Mouse (Mus musculus): ENCODE data around the gene Grcc10. TPM values are rescaled to one million over a fixed set of nuclear protein-coding genes. Genes with fewer than 3 reads are reported as not detected.

The Grcc10 gene
- polyA plus RNA-seq, 1 experiment = 329 TPM

DNA sequence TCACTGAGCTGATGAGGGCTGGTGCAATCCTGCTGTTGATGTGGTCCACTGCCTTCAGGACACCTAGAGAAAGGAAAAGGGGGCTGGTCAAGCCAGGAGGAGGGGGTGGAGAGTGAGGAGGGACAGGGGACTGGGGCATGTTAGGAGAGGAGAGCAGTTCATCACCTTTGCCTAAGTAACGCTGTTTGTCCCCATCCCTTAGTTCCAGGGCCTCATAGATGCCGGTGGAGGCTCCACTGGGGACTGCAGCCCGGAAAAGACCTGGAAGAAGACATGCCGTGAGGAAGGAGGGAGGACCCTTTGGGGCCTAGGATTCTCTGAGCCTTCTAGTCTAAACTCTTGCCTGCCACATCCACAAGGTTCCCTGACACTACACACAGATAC, 26.4 kb upstream of the Grcc10 start:
- 6% methylated on average over 4 of the region's 4 CpGs for WGBS
- Histone ChIP-seq H3K4me1 (ENCODE audit: control insufficient read depth, insufficient read depth, low read length) (peaks cover 27% of the 10 kb centered on the region), H3K27ac (ENCODE audit: insufficient read depth, low read length) (peak overlapping the region; percentile 99), H3K4me3 (replicated peaks; ENCODE audit: insufficient read depth, low read depth, low read length) (peak overlapping the region; percentile 90), H3K27me3 (ENCODE audit: control insufficient read depth, insufficient read depth, low read length) (no peaks in the 10 kb centered on the region)
- DNase-seq = no peak
- TF ChIP-seq POLR2A (IDR thresholded peaks at IDR 0.05; ENCODE audit: borderline replicate concordance, insufficient read depth, low read length) (no peak), CTCF (IDR thresholded peaks at IDR 0.05; ENCODE audit: borderline replicate concordance, insufficient read depth, low read depth, low read length) (no peak)

- H3K4me1 ChIP-seq (ENCODE audit: control insufficient read depth, insufficient read depth, low read length) = peaks cover 27% of the 10 kb centered on the region
- whole genome bisulfite sequencing = 67% methylated on average over 7 of the region's 7 CpGs
- DNase-seq = no peak
- H3K4me3 ChIP-seq (replicated peaks; ENCODE audit: insufficient read depth, low read depth, low read length) = no peak overlapping the region
- H3K27ac ChIP-seq (ENCODE audit: insufficient read depth, low read length) = no peak overlapping the region
- TF ChIP-seq CTCF (IDR thresholded peaks at IDR 0.05; ENCODE audit: borderline replicate concordance, insufficient read depth, low read depth, low read length) (no peak), POLR2A (IDR thresholded peaks at IDR 0.05; ENCODE audit: borderline replicate concordance, insufficient read depth, low read length) (no peak)
- no peaks in the 10 kb centered on the region for H3K27me3 ChIP-seq (ENCODE audit: control insufficient read depth, insufficient read depth, low read length)
These were observed 24.8 kb upstream of the Grcc10 start for GRCm38 (mm10) chr6:124765951-124766350.

DNA sequence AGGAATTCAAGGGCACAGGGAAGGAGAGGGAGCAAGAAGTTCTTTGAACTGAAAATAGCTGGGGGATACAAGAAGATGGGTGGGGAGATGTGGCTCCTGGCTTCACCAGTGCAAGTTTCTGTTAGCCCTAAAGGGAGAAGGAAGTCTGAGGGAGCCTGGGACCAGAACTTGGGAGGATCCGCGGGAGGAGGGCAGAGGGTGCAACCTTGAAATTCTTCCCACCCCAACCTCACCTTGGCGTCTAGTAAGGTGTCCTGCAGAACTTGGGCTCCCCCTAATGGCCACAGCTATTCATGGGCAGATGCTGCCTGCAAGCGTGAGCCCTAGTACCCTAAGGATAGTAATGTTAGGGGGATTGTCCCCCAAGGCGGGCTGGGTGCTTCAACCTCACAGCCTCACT, 18.1 kb upstream of the Grcc10 start:
- Histone ChIP-seq H3K27ac (ENCODE audit: insufficient read depth, low read length) (peak overlapping the region; percentile 31; the same call in 1 of the 2 replicates), H3K4me1 (ENCODE audit: control insufficient read depth, insufficient read depth, low read length) (peaks cover 12% of the 10 kb centered on the region), H3K4me3 (replicated peaks; ENCODE audit: insufficient read depth, low read depth, low read length) (peak overlapping the region; percentile 0), H3K27me3 (ENCODE audit: control insufficient read depth, insufficient read depth, low read length) (no peaks in the 10 kb centered on the region)
- DNase-seq = peak; percentile 85 to 86
- TF ChIP-seq CTCF (IDR thresholded peaks at IDR 0.05; ENCODE audit: borderline replicate concordance, insufficient read depth, low read depth, low read length) = peak; percentile 92
- peak; percentile 40; the same call in 1 of the 2 replicates for TF ChIP-seq POLR2A (IDR thresholded peaks at IDR 0.05; ENCODE audit: borderline replicate concordance, insufficient read depth, low read length)
- whole genome bisulfite sequencing = 3% methylated on average over 5 of the region's 5 CpGs

- H3K27ac ChIP-seq (ENCODE audit: insufficient read depth, low read length) = peak overlapping the region; percentile 96; the same call in 1 of the 2 replicates
- TF ChIP-seq POLR2A (IDR thresholded peaks at IDR 0.05; ENCODE audit: borderline replicate concordance, insufficient read depth, low read length) = no peak
- TF ChIP-seq CTCF (IDR thresholded peaks at IDR 0.05; ENCODE audit: borderline replicate concordance, insufficient read depth, low read depth, low read length) = no peak
- H3K27me3 ChIP-seq (ENCODE audit: control insufficient read depth, insufficient read depth, low read length) = no peaks in the 10 kb centered on the region
- H3K4me1 ChIP-seq (ENCODE audit: control insufficient read depth, insufficient read depth, low read length) = peaks cover 12% of the 10 kb centered on the region
- no peak overlapping the region for H3K4me3 ChIP-seq (replicated peaks; ENCODE audit: insufficient read depth, low read depth, low read length)
- DNase-seq = peak; percentile 22 to 37
- 24% methylated on average over 2 of the region's 2 CpGs for WGBS
These were observed 17.7 kb upstream of the Grcc10 start for GRCm38 (mm10) chr6:124758849-124759232.

- no peaks in the 10 kb centered on the region for H3K27me3 ChIP-seq (ENCODE audit: control insufficient read depth, insufficient read depth, low read length)
- H3K4me3 ChIP-seq (replicated peaks; ENCODE audit: insufficient read depth, low read depth, low read length) = peak overlapping the region; percentile 95
- peaks cover 7% of the 10 kb centered on the region for H3K4me1 ChIP-seq (ENCODE audit: control insufficient read depth, insufficient read depth, low read length)
- 6% methylated on average over 5 of the region's 5 CpGs for WGBS
- no peak for TF ChIP-seq CTCF (IDR thresholded peaks at IDR 0.05; ENCODE audit: borderline replicate concordance, insufficient read depth, low read depth, low read length)
- TF ChIP-seq POLR2A (IDR thresholded peaks at IDR 0.05; ENCODE audit: borderline replicate concordance, insufficient read depth, low read length) = peak; percentile 32; the same call in 1 of the 2 replicates
- DNase-seq = peak; percentile 80 to 85
- peak overlapping the region; percentile 96 for H3K27ac ChIP-seq (ENCODE audit: insufficient read depth, low read length)
These were observed 17.0 kb upstream of the Grcc10 start for GRCm38 (mm10) chr6:124757909-124758848.

DNA sequence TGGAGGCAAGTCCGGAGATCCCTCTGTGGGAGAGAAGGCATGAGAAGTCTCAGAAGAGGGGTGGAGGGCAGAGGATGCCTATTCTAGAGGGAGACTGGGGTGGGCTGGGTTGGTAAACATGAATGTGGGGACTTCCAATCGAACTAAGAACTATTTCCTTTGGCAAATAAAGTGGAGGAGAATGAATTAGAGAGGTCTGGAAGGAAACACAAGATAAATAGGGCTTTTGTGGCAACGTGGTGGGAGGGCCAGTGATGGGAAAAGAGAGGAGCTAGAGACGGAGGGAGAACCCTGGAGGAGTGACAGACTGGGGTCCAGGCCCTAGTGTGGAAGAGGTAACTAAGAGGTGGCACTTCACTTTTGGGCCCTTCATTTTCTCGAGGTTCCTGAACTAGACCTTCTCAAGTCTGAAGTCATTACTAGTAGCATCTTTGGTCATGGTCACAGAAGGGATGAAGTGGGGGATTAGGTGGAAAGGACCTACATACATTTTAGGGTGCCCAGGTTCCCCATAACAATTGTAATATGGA, 16.2 kb upstream of the Grcc10 start:
- WGBS = under 1% methylated on average over 5 of the region's 5 CpGs
- Histone ChIP-seq H3K4me3 (replicated peaks; ENCODE audit: insufficient read depth, low read depth, low read length) (peak overlapping the region; percentile 95), H3K27me3 (ENCODE audit: control insufficient read depth, insufficient read depth, low read length) (no peaks in the 10 kb centered on the region), H3K27ac (ENCODE audit: insufficient read depth, low read length) (peak overlapping the region; percentile 96), H3K4me1 (ENCODE audit: control insufficient read depth, insufficient read depth, low read length) (peaks cover 7% of the 10 kb centered on the region)
- DNase-seq = peak in 1 of 2 experiments; percentile 42
- TF ChIP-seq CTCF (IDR thresholded peaks at IDR 0.05; ENCODE audit: borderline replicate concordance, insufficient read depth, low read depth, low read length) (no peak), POLR2A (IDR thresholded peaks at IDR 0.05; ENCODE audit: borderline replicate concordance, insufficient read depth, low read length) (no peak)

- peak overlapping the region; percentile 96 for H3K27ac ChIP-seq (ENCODE audit: insufficient read depth, low read length)
- peaks cover 7% of the 10 kb centered on the region for H3K4me1 ChIP-seq (ENCODE audit: control insufficient read depth, insufficient read depth, low read length)
- WGBS = under 1% methylated on average over 43 of the region's 54 CpGs
- TF ChIP-seq POLR2A (IDR thresholded peaks at IDR 0.05; ENCODE audit: borderline replicate concordance, insufficient read depth, low read length) (peak; percentile 48), CTCF (IDR thresholded peaks at IDR 0.05; ENCODE audit: borderline replicate concordance, insufficient read depth, low read depth, low read length) (no peak)
- DNase-seq = peak; percentile 87 to 88
- H3K4me3 ChIP-seq (replicated peaks; ENCODE audit: insufficient read depth, low read depth, low read length) = peak overlapping the region; percentile 95
- no peaks in the 10 kb centered on the region for H3K27me3 ChIP-seq (ENCODE audit: control insufficient read depth, insufficient read depth, low read length)
These were observed 15.6 kb upstream of the Grcc10 start for GRCm38 (mm10) chr6:124756652-124757350.

Data from cerebellum, adult 2 months (tissue).